Mouse (Mus musculus) mouse trophoblast stem cell (cell line): ENCODE results near the gene Sfpq.

ENCODE experiments used
- in situ Hi-C, 2 experiments: fragments of 300-500 bp; cut with MseI, MboI; formaldehyde crosslinking; loops; 2 replicates in 1 of 2; 3 replicates in 1 of 2; pipeline ENCODE4 v1.15.1; 2025

The Sfpq gene

DNA sequence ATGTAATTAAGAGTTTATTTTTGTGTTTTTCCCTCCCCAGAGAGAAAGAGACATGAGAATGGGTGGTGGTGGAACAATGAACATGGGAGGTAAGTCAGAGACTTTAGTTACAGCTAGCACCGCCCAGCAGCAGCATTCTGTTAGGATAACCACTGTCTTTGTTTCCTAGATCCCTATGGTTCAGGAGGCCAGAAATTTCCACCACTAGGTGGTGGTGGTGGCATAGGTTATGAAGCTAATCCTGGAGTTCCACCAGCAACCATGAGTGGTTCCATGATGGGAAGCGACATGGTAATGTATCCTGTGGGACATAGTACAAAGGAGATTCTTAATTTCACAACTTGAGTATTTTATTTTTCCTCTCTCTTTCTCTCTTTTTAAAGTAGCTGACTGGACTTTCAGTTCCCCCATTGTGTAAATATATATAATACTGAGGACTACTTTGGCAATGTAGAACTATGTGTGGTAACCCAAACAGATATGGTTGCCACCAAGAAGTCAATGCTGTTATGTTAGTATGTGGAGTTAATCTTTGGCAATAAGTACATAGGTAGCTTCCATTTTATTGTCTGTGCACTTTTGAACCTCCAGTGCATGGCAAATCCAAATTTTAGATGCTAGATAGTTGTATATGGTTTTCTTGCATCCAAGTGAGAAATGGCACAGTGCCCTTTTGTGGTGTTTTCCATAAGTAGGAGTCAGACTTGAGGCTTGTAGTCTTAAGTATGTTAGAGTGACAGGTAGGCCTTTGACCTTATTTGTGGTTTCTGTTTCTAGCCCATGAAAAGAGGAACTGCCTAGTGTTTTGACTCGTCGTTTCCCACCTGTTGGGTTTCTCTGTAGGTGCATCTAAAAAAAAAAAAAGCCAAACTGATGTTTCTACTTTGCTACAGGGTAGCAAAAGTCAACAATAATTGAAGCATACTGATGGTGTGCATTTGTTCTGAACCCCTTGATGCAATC lies 6.4 kb downstream of the Sfpq start:
- in situ Hi-C loops: no loop called here

- in situ Hi-C loops: no loop called here
These were observed 16.0 kb downstream of the Sfpq start for GRCm38 (mm10) chr4:127037158-127037557.

GRCm38 (mm10) chr4:127037908-127038827 lies 17.0 kb downstream of the Sfpq start:
- in situ Hi-C loops: no loop called here

DNA sequence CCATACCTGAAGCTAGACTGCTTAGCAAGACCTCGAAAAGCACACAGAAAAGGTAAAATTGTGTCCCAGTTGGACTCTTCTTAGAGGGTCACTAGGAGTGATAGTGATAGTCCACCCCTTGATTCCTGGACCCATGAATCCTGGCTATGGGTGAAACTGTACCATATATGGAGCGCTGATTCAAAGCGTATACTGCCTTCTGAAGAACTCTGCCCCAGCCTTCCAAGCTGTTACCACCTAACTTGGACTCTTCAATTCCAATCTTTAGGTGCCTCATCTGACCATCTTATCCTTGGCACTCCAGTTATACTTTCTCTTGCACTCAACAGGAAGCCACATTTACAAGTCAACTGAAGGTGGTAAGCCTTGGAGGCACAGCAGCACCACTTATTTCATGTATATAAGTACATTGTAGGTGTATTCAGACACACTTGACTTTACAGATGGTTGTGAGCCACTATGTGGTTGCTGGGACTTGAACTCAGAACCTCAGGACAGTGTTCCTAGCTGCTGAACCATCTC lies 17.8 kb downstream of the Sfpq start:
- in situ Hi-C loops: no loop called here

GRCm38 (mm10) chr4:127039871-127040483 lies 18.9 kb downstream of the Sfpq start:
- in situ Hi-C loops: no loop called here

DNA sequence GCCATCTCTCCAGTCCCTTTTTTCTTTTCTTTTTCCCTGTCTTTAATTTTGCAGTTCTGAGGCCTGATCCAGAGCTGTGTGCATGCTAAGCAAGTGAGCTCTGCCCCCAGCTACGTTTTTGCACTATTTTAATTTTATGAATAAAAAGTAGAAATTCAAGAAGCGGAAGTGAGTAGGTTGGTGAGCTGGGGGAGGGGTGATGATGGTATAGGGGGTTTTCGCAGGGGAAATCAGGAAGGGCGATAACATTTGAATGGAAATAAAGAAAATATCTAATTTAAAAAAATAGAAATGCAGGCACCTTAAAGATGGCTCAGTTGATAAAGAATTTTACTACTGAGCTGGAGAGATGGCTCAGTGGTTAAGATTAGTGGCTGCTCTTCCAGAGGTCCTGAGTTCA lies 22.4 kb downstream of the Sfpq start:
- in situ Hi-C loops: no loop called here

GRCm38 (mm10) chr4:127051121-127051520 lies 30.0 kb downstream of the Sfpq start:
- in situ Hi-C loops: no loop called here

DNA sequence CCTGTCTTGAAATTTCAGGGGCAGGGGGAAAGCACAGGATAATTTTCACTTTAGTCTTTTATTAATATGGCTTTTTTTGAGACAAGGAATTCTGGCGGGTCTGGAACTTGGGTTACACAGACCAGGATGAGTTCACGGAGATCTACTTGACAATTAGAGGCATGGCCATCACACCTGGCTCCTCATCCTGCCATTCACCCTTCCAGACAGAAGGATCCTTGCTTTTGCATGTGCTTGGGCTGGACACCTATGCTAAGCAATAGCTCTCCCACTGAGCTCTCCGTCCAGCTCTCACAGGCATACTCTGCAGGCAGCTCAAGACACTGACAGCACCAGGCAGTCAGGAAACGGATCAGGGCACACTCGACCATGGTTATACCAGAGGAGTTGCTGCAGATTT lies 31.9 kb downstream of the Sfpq start:
- in situ Hi-C loops: no loop called here

DNA sequence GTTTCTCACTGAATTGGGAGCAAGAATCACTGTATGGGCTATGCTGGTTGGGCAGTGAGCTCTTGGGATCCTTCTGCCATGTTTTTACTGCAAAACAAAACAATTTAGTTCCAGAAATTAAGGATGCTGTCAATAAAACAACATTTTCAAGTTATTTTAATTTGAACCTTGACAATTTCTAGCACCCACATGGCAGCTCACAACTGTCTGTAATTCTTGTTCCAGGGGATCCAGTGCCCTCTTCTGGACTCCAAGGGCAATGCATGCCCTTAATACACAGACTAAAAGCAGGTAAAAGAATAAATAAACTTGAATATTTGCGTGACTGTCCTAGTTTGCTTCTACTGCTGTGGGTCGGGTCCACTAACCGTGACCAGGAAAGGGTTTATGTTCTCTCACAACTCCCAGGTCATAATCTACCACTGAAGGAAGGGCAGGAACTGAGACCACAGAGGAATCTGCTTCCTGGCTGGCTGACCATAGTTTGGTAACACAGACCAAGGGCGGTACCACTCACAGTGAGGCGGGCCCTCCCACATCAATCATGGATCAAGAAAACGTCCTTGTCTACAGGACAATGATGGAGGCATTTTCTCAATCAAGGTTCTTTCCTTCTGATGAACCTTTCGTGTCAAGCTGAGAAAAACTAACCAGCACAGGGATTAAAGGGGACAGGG lies 33.5 kb downstream of the Sfpq start:
- in situ Hi-C loops: no loop called here

GRCm38 (mm10) chr4:127060585-127061290 lies 39.6 kb downstream of the Sfpq start, which contains the start of gene Zmym1:
Zmym1 (minus strand) TSS chr4:127061152.
- in situ Hi-C loops: no loop called here

DNA sequence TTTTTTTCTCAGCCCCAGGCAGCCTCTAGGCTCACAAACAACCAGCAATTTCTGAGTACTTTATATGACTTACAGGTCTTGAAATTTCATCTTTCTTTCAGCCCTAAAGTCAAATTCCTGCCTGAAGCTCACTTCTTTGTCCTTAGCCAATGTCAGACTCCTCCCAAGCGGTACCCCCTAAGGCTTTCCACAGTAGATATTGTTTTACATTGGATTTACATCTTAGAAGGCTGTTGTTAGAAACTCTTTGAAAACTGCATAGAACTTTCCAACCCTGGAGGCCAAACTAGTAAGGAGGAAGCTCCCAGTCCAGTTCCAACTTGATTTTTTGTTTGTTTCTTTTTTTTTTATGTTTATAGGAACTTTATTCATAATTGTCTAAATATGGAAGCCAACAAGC lies 42.9 kb downstream of the Sfpq start:
- in situ Hi-C loops: no loop called here

DNA sequence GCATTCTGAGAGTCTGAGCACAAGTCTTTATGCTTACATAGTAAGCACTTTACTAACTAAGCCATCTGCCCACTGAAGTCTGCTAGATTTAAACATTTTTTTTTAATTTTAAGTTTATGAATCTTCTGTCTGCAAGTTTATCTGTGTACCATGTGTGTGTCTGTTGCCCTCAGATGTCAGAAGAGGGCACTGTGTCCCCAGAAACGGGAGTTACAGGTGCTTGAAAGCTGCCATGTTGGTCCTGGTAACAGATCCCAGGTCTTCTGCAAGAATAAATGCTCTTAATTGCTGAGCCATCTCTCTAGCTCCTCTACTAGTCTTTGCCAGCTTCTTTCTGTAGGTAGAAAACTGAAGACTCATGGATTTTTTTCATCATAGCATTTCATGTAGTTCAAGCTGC lies 53.8 kb downstream of the Sfpq start:
- in situ Hi-C loops: no loop called here

GRCm38 (mm10) chr4:127076875-127077548 lies 55.9 kb downstream of the Sfpq start, which contains the start of gene Zmym6:
Zmym6 (plus strand) TSS chr4:127077383.
- in situ Hi-C loops: no loop called here

- in situ Hi-C loops: no loop called here
These were observed 59.7 kb downstream of the Sfpq start for GRCm38 (mm10) chr4:127080806-127081205.

DNA sequence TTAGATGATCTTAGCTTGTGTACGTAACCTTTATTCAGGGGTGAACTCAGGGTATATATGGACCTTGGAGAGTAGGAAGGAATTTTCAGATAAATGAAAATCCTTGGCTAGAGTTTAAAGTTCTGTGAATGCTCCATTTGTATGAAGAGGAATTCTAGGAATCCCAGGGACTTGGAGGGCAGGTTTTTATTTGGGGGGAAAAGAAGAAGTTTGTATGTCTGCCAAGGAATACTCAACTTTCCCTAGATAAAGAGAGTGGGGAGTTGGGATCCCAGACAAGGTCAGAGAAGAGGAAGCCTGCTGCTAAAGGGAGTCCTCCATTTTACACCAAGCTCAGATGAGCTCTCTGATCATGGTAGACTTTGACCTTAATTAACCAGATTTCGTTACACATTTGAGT lies 62.0 kb downstream of the Sfpq start:
- in situ Hi-C loops: no loop called here

- in situ Hi-C loops: no loop called here
These were observed 64.6 kb downstream of the Sfpq start for GRCm38 (mm10) chr4:127085761-127086160.
